Mouse (Mus musculus) midbrain, embryonic 11.5 days (tissue): ENCODE measurements at regions not wholly inside any gene's neighbourhood (a gene's known extent, or its start where the extent isn't known, plus 50 kb on each side); places are given as distances from the start of the nearest gene placed in this dataset.
A peak's percentile ranks its signal among the peaks of the same experiment; 100 is the strongest.

Experiments
- ATAC-seq: fragments of 200-750 bp; cut with Nextera tagmentation; 2 replicates; pipeline ENCODE4 v1.8.0; 2017; ENCODE audit warnings: moderate TSS enrichment, moderate library complexity; ENCODE audit not compliant: low FRiP score
- DNase-seq: peaks from one replicate; pipeline ENCODE4 v3.0.0; 2015; ENCODE audit warnings: low spot score; ENCODE audit errors: missing footprints
- H3K27ac ChIP-seq: fragments of 300-500 bp; sonication (generic); 2 replicates; pipeline ENCODE4 v1.5.1; 2014; ENCODE audit warnings: low read depth, low read length
- H3K27me3 ChIP-seq: fragments of 300-500 bp; sonication (generic); 2 replicates; pipeline ENCODE4 v1.6.1; 2014; ENCODE audit warnings: mild to moderate bottlenecking, low read length, moderate library complexity, mixed read lengths; ENCODE audit not compliant: control insufficient read depth, insufficient read depth
- H3K36me3 ChIP-seq: fragments of 300-500 bp; sonication (generic); 2 replicates; pipeline ENCODE4 v1.6.1; 2014; ENCODE audit warnings: mild to moderate bottlenecking, low read length, moderate library complexity, mixed read lengths; ENCODE audit not compliant: control insufficient read depth, insufficient read depth
- H3K4me1 ChIP-seq: fragments of 300-500 bp; sonication (generic); 2 replicates; pipeline ENCODE4 v1.6.1; 2014; ENCODE audit warnings: low read length; ENCODE audit not compliant: control insufficient read depth, insufficient read depth
- H3K4me2 ChIP-seq: fragments of 300-500 bp; sonication (generic); 2 replicates; pipeline ENCODE4 v1.6.1; 2014; ENCODE audit warnings: mild to moderate bottlenecking, moderate library complexity
- H3K4me3 ChIP-seq: fragments of 300-500 bp; sonication (generic); 2 replicates; pipeline ENCODE4 v1.5.1; 2014; ENCODE audit warnings: low read depth, low read length
- H3K9ac ChIP-seq: fragments of 300-500 bp; sonication (generic); 2 replicates; pipeline ENCODE4 v1.6.1; 2014; ENCODE audit warnings: low read length
- H3K9me3 ChIP-seq: fragments of 300-500 bp; sonication (generic); 2 replicates; pipeline ENCODE4 v1.6.1; 2016; ENCODE audit warnings: low read length; ENCODE audit not compliant: control insufficient read depth
- WGBS: fragments of 180-500 bp; shearing (Covaris S2); extraction: QIAGEN DNeasy Blood & Tissue Kit; methylation state at CpG from one replicate; pipeline ENCODE4 v1.1.7; 2014; 5-methylcytosine and 5-hydroxymethylcytosine counted together

GRCm38 (mm10) chrX:58620403-58620802, 288.8 kb upstream of the 4930550L24Rik start:
- no peaks in the 10 kb centered on the region for H3K36me3 ChIP-seq
- no peak overlapping the region for H3K9ac ChIP-seq
- peak; percentile 86 for DNase-seq
- WGBS: 63% methylated on average over 2 of the region's 2 CpGs
- H3K4me3 ChIP-seq: no peak overlapping the region
- H3K4me2 ChIP-seq: no peak overlapping the region
- no peak overlapping the region for H3K27ac ChIP-seq
- H3K4me1 ChIP-seq: no peaks in the 10 kb centered on the region
- no peak for ATAC-seq
- H3K27me3 ChIP-seq: no peaks in the 10 kb centered on the region
- H3K9me3 ChIP-seq: no peaks in the 10 kb centered on the region
